Mouse (Mus musculus) neural tube, embryonic 14.5 days (tissue): ENCODE results near the gene Ppara. TPM values are rescaled to one million over a fixed set of nuclear protein-coding genes. Genes with fewer than 3 reads are reported as not detected.

Experiments
- ATAC-seq: fragments of 200-750 bp; cut with Nextera tagmentation; 2 replicates; pipeline ENCODE4 v1.8.0; 2017; ENCODE audit warnings: low read depth, mild to moderate bottlenecking, moderate TSS enrichment, moderate library complexity
- H3K27ac ChIP-seq: fragments of 300-500 bp; sonication (generic); 2 replicates; pipeline ENCODE4 v1.5.1; 2014; ENCODE audit warnings: low read depth, mild to moderate bottlenecking, control low read depth, low read length, moderate library complexity, mixed read lengths
- H3K27me3 ChIP-seq: fragments of 300-500 bp; sonication (generic); 2 replicates; pipeline ENCODE4 v1.6.1; 2014; ENCODE audit warnings: low read length; ENCODE audit not compliant: control insufficient read depth, insufficient read depth
- H3K36me3 ChIP-seq: fragments of 300-500 bp; sonication (generic); 2 replicates; pipeline ENCODE4 v1.6.1; 2014; ENCODE audit warnings: low read length, mixed read lengths; ENCODE audit not compliant: control insufficient read depth, insufficient read depth
- H3K4me1 ChIP-seq: fragments of 300-500 bp; sonication (generic); 2 replicates; pipeline ENCODE4 v1.6.1; 2014; ENCODE audit warnings: low read length; ENCODE audit not compliant: control insufficient read depth, insufficient read depth
- H3K4me2 ChIP-seq: fragments of 300-500 bp; sonication (generic); 2 replicates; pipeline ENCODE4 v1.6.1; 2014; ENCODE audit warnings: mild to moderate bottlenecking, low read depth, low read length, control low read depth
- H3K4me3 ChIP-seq: fragments of 300-500 bp; sonication (generic); 2 replicates; pipeline ENCODE4 v1.5.1; 2014; ENCODE audit warnings: low read depth, low read length, control low read depth, mixed read lengths
- H3K9ac ChIP-seq: fragments of 300-500 bp; sonication (generic); replicated peaks from 2 replicates; pipeline ENCODE4 v1.6.1; 2014; ENCODE audit warnings: low read depth, mild to moderate bottlenecking, control low read depth, low read length, mixed read lengths
- H3K9me3 ChIP-seq: fragments of 300-500 bp; sonication (generic); 2 replicates; pipeline ENCODE4 v1.6.1; 2016; ENCODE audit warnings: low read length; ENCODE audit not compliant: control insufficient read depth
- WGBS: fragments of 180-500 bp; shearing (Covaris S2); extraction: QIAGEN DNeasy Blood & Tissue Kit; methylation state at CpG from one replicate; pipeline ENCODE4 v1.1.7; 2014; 5-methylcytosine and 5-hydroxymethylcytosine counted together
- microRNA counts: library from miRNA; unstranded; fragments of <30 nt; microRNA quantifications from one replicate; lab custom pipeline; 2016
- microRNA-seq: library from miRNA; unstranded; fragments of <30 nt; microRNA quantifications from one replicate; pipeline ENCODE4, GENCODE M21; 2016
- polyA plus RNA-seq: library from polyadenylated mRNA; unstranded; fragments of >200 nt; fragmentation: Nextera tagmentation; extraction: Ambion mirVana; gene quantifications from 2 replicates; pipeline ENCODE4 v1.2.1, GENCODE M21; 2014

Gene Ppara
- polyA plus RNA-seq, 1 experiment from 2014 or later, result 0.75 TPM

- no peak overlapping the region for H3K4me3 ChIP-seq
- ATAC-seq, result no peak
Measured at GRCm38 (mm10) chr15:85840983-85841382, 106.2 kb downstream of the Ppara start.

GRCm38 (mm10) chr15:85841796-85842360 is 107.1 kb downstream of the Ppara start:
- Histone ChIP-seq H3K4me3 (no peak overlapping the region), H3K4me2 (no peak overlapping the region), H3K9me3 (no peaks in the 10 kb centered on the region), H3K36me3 (no peaks in the 10 kb centered on the region), H3K27ac (no peak overlapping the region), H3K27me3 (no peaks in the 10 kb centered on the region), H3K9ac (no peak overlapping the region), H3K4me1 (no peaks in the 10 kb centered on the region)
- WGBS, result 85% methylated on average over 5 of the region's 5 CpGs
- no peak for ATAC-seq

More at GRCm38 (mm10) chr15:85840983-85841382, 106.2 kb downstream of the Ppara start:
- no peak overlapping the region for H3K27ac ChIP-seq
- no peak overlapping the region for H3K4me2 ChIP-seq
- no peak overlapping the region for H3K9ac ChIP-seq
- no peaks in the 10 kb centered on the region for H3K9me3 ChIP-seq
- H3K27me3 ChIP-seq, result no peaks in the 10 kb centered on the region
- H3K4me1 ChIP-seq, result no peaks in the 10 kb centered on the region
- no peaks in the 10 kb centered on the region for H3K36me3 ChIP-seq
- WGBS, result 36% methylated on average over 6 of the region's 6 CpGs

GRCm38 (mm10) chr15:85845071-85845470 is 110.3 kb downstream of the Ppara start:
- Histone ChIP-seq H3K4me3 (no peak overlapping the region), H3K4me2 (no peak overlapping the region), H3K27ac (no peak overlapping the region), H3K4me1 (no peaks in the 10 kb centered on the region), H3K27me3 (no peaks in the 10 kb centered on the region), H3K36me3 (no peaks in the 10 kb centered on the region), H3K9ac (no peak overlapping the region), H3K9me3 (no peaks in the 10 kb centered on the region)
- ATAC-seq, result no peak

GRCm38 (mm10) chr15:85851656-85852392 is 117.0 kb downstream of the Ppara start:
- 84% methylated on average over 12 of the region's 12 CpGs for WGBS
- no peak overlapping the region for H3K27ac ChIP-seq
- no peaks in the 10 kb centered on the region for H3K9me3 ChIP-seq
- no peak overlapping the region for H3K9ac ChIP-seq
- no peaks in the 10 kb centered on the region for H3K36me3 ChIP-seq
- no peaks in the 10 kb centered on the region for H3K4me1 ChIP-seq
- ATAC-seq, result no peak
- no peak overlapping the region for H3K4me3 ChIP-seq
- no peak overlapping the region for H3K4me2 ChIP-seq
- no peaks in the 10 kb centered on the region for H3K27me3 ChIP-seq

MicroRNAs within 50 kb of the gene (microRNA counts, 519-probe panel; counts per million panel counts)
- microRNA mmu-let-7b (lab: Ali Mortazavi, UCI) (6,848 counts per million, percentile 96 among the panel's probes with 10 or more counts), microRNA mmu-let-7c (lab: Ali Mortazavi, UCI) (7,843 counts per million, percentile 99 among the panel's probes with 10 or more counts)

Small RNA genes within 50 kb of the gene (microRNA-seq; reads per million reads assigned to microRNA genes)
- 6,050 reads per million, percentile 94 among the genes with 10 or more reads in this experiment for gene Mirlet7b
- 294 reads per million, percentile 61 among the genes with 10 or more reads in this experiment for gene Mirlet7c-2

Other genes starting within 250 kb of the Ppara start
- gene 7530416G11Rik, start 231.8 kb upstream of the Ppara start, polyA plus RNA-seq, result not detected in 2 replicates
- gene Wnt7b, start 152.5 kb upstream of the Ppara start, polyA plus RNA-seq, result 17.3 and 25.0 TPM in 2 replicates
- gene Cdpf1, start 76.7 kb downstream of the Ppara start, polyA plus RNA-seq, result 15.4 and 19.2 TPM in 2 replicates
- 0.03 and 0.18 TPM in 2 replicates for gene Pkdrej, start 86.8 kb downstream of the Ppara start, polyA plus RNA-seq
- gene Ttc38, start 97.3 kb downstream of the Ppara start, polyA plus RNA-seq, result 3.1 and 3.5 TPM in 2 replicates
- gene Gtse1, start 124.8 kb downstream of the Ppara start, polyA plus RNA-seq, result 2.3 and 2.4 TPM in 2 replicates
- gene Trmu, start 144.3 kb downstream of the Ppara start, polyA plus RNA-seq, result 34.2 TPM in 2 replicates